Mouse (Mus musculus): ENCODE measurements around the gene Fgr.

The Fgr gene

DNA sequence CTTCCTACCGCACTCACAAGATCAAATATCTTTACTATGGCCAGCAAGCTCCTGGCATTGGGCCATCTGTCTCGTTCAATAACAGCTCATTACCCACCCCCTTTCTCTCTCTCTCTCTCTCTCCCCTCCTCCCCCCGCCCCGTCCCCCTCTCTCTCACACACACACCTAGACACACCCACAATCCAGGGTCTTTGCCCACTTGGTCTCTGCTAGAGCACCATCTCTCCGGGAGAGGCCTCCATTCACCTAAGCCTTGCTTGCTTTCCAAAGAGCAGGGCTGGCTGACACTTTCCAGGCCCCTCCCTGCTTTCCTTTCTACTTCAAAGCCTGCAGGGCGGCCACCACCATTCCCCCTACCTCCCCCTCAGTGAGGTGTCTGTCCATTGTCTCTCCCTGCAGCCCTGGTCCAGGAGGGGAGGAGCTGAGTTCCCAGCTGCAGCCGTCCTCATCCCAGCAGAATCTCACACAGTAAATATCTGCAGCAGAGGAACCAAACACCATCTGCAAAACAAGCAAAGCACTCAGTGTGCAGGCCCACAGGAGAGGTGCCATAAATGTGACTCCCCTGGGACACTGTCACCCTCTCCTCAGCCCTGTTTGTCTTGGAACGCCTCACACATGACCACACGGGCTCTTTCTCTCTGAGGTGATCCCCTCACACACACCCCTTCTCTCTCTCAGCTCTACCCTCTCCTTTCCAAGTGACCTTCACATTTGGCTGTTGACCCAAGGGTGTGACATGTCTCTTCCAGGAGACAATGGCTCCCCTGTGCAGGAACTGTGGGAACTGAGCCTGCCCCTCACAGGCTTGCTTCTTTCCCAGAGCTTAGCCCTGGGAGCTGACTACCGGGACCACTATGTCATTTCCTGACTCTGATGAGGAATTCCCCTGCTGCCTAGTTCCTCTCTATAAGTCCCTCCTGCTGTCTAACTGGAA lies 14.9 kb upstream of the Fgr start:
- peak; percentile 63 to 71 for DNase-seq (ENCODE audit: low spot score in 2 of 2)

- no peak for DNase-seq (ENCODE audit: low spot score in 2 of 2)
Measured at GRCm38 (mm10) chr4:132959679-132960045, 14.2 kb upstream of the Fgr start.

DNA sequence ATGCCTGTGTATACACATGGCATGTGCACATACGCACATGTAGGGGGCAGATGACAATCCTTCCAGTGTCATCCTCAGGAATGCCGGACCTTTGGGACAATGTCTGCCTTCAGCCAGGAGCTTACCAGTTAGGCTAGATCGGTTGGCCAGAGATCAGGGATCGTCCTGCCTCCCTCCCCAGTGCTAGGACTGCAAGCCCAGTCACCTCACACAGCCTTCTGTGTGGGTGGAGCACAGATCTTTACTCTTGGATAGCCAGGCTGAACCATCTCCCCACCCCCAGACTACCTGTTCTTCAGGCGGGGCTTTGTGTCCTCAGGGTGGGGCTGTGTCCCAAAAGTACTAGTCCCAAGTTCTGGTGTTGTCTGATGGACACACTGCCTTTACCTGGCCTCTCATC lies 13.6 kb upstream of the Fgr start:
- no peak for DNase-seq (ENCODE audit: low spot score in 2 of 2)

GRCm38 (mm10) chr4:132960864-132961639 lies 12.8 kb upstream of the Fgr start:
- DNase-seq (ENCODE audit: low spot score in 2 of 2) = no peak

DNA sequence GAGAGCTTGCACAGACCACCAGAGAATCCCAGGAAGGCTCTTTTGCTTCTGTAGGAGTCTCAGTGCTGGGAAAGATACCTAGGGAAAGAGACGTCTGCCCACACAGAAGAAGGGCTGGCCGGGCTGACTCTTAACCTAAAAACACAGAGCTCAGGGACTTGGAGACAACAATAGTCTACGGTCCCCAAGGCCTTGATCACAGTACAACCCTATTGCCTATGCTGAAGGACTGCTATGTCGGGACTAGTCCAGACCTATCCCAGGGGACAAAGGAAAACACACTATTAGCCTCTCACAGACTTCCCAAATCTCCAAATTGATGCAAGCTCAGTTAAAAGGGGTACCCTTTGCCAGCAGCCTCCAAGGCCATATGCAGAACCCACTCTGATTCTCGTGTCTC lies 12.0 kb upstream of the Fgr start:
- DNase-seq (ENCODE audit: low spot score in 2 of 2) = no peak

DNA sequence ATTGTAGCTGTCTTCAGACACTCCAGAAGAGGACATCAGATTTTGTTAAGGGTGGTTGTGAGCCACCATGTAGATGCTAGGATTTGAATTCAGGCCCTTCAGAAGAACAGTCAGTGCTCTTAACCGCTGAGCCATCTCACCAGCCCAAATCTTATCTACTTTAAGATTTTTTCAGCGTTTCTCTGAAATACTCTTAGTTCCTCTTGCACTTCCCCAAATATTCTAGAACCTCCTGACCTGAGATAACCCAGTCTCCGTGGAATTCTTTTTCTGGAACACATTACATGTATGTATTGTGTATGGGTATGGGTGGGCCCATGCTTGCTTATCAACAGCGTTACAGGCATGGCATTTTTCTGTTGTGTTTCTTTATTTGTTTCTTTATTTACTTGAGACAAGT lies 11.3 kb upstream of the Fgr start:
- no peak for DNase-seq (ENCODE audit: low spot score in 2 of 2)

DNA sequence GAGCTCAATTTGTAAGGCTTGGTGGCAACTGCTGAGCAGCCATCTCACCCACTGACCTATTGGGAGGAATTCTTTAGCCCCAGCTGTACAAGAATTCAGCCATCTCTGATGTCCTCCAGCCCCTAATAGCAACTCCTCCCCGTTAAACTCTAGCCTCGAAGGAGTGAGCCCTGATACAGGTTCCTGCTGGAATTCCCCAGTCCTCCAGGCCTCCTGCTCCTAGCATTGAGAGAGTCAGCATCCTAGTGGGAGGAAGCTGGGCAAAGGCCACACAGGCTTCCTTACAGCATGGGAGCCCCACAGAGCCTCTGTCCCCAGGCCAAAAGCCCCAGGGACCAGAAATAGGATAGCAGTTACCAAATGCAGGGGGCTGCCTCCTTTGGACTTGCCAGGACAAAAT lies 10.5 kb upstream of the Fgr start:
- no peak for DNase-seq (ENCODE audit: low spot score in 2 of 2)

DNA sequence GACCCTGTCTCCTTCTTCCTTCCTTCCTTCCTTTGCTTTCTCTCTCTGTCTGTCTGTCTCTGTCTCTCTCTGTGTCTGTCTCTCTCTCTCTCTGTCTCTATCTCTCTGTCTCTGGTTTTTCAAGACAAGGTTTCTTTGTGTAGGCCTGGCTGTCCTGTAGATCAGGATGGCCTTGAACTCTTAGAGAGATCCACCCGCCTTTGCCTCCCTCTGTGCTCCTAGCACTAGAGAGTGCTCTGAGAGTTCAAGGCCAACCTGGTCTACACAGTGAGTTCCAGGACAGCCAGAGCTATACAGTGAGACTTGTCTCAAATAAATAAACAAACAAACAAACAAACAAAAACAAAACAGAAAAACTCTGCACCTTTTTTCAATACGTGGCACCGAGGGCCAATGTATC lies 9.8 kb upstream of the Fgr start:
- DNase-seq (ENCODE audit: low spot score in 2 of 2) = no peak

GRCm38 (mm10) chr4:132964473-132964872 lies 9.4 kb upstream of the Fgr start:
- no peak for DNase-seq (ENCODE audit: low spot score in 2 of 2)

- no peak for DNase-seq (ENCODE audit: low spot score in 2 of 2)
Measured at GRCm38 (mm10) chr4:132968105-132968938, 5.6 kb upstream of the Fgr start.

DNA sequence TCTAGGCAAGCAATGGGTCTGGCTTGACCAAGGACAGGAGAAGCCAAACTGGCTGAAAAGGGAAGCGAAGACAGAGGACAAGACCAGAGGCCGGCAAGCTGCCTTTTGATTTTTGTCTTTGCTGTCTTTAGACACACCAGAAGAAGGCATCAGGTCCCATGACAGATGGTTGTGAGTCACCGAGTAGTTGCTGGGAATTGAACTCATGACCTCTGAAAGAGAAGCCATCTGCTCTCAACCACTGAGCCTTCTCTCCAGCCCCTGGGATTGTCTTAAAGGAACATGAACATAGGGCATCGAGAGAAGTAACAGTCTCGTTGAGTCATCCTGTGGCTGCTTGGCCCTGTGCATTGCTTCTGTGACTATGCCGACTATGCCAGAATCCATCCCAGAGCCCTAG lies 2.3 kb upstream of the Fgr start:
- DNase-seq (ENCODE audit: low spot score in 2 of 2) = no peak

- DNase-seq (ENCODE audit: low spot score in 2 of 2) = peak; percentile 72 to 74
Measured at GRCm38 (mm10) chr4:132972101-132972500, 1.8 kb upstream of the Fgr start.

DNA sequence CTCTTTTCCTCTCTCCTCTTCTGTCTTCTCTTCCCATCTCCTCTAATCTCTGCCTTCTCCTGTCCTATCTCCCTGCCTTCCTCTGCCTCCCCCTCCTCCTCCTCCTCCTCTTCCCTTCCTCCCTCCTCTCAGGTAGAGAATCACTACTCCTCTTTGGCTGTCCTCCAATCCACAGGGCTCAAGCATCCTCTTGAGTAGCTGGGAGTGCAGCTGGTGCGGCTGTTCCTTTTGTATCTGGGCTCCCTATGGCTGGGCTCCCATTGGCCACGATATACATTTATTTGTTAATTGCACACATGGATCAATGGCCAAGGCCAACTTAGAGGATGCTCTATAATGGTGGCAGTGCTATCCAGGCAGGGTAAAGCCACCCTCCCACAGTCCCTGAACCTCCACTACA lies 1.3 kb upstream of the Fgr start:
- DNase-seq (ENCODE audit: low spot score in 2 of 2) = no peak

DNA sequence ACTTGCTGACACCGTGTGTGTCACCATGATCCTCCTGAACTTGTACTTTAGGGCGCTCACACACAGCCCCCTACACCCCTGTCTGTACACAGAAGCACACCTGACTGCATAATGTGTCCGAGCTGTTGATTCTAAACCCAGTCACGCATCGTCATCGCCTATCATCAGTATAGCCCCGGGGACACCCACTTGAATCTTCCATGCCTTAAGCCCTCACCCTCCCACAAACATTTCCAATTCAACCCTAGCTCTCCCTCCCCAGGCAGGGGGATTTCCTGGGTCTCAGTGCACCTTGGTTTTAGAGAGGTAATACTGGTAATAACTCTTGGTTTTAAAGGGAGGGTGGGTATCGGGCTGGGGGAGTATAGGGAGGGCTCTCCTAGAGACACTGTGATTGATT lies 709 bp upstream of the Fgr start:
- no peak for DNase-seq (ENCODE audit: low spot score in 2 of 2)

DNA sequence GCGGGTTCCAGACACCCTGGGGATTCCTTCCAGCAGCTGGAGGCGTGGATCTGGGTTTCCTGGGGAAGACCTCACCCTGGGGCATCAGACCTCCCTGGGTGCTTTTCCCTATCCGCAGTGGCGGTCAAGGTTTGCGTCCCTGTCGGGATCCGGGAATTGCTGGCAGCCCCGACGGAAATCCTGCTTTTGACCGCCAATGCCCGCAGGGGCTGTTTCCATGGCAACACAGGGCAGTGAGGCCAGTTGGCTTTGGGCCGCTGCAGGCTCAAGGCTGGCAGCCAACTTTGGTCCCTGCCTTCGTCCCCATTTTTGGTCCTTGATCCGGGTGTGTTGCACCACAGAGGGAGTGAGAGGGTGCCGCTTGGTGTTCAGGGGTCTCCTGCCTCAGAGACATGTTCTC lies 1.0 kb downstream of the Fgr start:
- DNase-seq (ENCODE audit: low spot score in 2 of 2) = peak in 1 of 2 experiments; percentile 57

DNA sequence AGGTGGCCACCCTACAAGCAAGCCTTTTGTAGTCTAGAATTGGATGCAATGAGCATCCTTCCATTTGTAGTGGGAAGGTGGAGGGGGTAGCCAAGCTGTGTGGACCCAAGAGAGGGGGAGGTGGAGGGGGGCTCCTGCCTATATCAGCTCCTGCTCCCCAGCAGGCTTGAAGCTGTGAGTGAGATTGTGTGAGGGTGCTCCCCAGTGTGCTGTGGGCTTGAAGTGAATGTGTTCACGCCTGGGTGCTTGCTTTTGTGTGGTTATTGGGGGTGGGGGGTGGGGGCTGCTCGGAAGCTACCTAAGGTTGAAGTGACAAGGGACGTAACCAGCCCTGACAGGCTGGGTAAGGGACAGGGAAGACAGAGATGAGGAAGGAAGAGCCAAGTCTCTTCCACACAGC lies 1.9 kb downstream of the Fgr start:
- peak in 1 of 2 experiments; percentile 51 for DNase-seq (ENCODE audit: low spot score in 2 of 2)

GRCm38 (mm10) chr4:132976729-132977128 lies 2.8 kb downstream of the Fgr start:
- DNase-seq (ENCODE audit: low spot score in 2 of 2) = peak; percentile 82 to 85

DNA sequence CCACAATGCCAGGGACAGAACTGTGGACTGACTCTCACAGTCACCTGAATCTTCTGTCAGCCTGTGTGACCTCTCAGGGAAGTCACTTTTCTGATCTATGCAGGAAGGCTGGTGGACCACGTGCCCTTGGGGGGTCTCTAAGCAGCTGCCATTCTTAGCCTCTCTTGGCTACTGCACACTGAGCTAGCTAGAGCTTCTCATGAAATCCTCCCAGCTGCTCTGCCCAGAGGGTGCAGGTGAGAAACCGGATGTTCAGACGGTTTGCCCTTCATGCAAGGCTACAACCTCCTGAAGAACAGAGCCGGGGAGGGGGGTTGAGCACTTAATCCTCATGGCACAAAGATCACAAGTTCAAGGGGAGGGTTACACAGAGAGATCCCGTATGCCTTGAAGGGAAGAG lies 3.7 kb downstream of the Fgr start:
- peak; percentile 69 to 77 for DNase-seq (ENCODE audit: low spot score in 2 of 2)

- DNase-seq (ENCODE audit: low spot score in 2 of 2) = no peak
Measured at GRCm38 (mm10) chr4:132979186-132979585, 5.3 kb downstream of the Fgr start.

DNA sequence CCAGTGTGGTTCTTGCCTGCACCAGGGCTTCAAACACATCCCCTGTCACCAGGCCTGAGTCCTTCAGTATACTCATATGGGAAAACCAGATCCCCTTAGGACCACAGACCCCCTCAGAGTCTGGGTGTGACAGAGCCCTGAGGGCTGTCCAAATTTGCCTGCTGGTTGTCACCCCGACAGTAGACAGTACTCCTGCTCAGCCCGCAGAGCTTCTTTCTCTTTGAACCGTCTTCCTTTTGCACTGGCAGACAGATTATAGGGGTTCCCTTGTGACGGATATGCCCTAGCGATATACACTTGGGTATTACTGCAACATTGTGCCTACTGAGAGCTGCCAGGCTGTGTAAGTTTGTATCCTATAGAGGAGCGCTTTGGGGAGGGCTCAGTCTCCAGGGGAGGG lies 7.7 kb downstream of the Fgr start:
- DNase-seq (ENCODE audit: low spot score in 2 of 2) = peak in 1 of 2 experiments; percentile 19

DNA sequence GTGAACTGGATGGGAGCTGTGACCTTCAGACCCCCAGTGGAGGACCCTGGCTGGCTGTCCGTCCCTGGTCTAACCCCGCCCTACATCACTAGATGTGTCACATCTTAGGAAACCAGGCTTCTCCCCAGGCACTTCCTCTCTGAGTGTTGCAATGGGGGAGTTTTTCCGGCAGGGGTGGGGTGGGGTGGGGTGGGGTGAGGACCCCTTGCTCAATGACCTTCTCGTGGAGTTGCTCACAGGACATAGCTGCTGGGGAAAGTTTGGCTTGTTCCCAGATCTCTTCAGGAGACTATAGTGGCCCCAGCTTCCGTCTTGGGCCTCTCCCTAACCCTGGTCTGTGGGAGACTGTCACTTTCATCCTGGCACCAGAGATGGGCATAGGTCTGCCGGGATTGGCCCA lies 9.1 kb downstream of the Fgr start:
- DNase-seq (ENCODE audit: low spot score in 2 of 2) = peak in 1 of 2 experiments; percentile 22

All from spleen, postnatal 36 days (tissue).